Mouse (Mus musculus) limb, embryonic 10.5 days (tissue): Measurements from ENCODE around the gene Tmem163. TPM values are rescaled to one million over a fixed set of nuclear protein-coding genes. Genes with fewer than 3 reads are reported as not detected.
A peak's percentile ranks its signal among the peaks of the same experiment; 100 is the strongest.

Source experiments
- DNase-seq: peaks from one replicate; pipeline ENCODE4 v3.0.0-alpha.2; 2017; ENCODE audit warnings: low spot score
- H3K27ac ChIP-seq: fragments of 300-500 bp; sonication (generic); 2 replicates; pipeline ENCODE4 v1.5.1; 2016; ENCODE audit warnings: mild to moderate bottlenecking
- H3K27me3 ChIP-seq: fragments of 300-500 bp; sonication (generic); 2 replicates; pipeline ENCODE4 v1.6.1; 2016; ENCODE audit warnings: low read depth, mild to moderate bottlenecking; ENCODE audit not compliant: poor library complexity, severe bottlenecking
- H3K36me3 ChIP-seq: fragments of 300-500 bp; sonication (generic); 2 replicates; pipeline ENCODE4 v1.6.1; 2016; ENCODE audit warnings: mild to moderate bottlenecking, moderate library complexity
- H3K4me1 ChIP-seq: fragments of 300-500 bp; sonication (generic); 2 replicates; pipeline ENCODE4 v1.6.1; 2016
- H3K4me3 ChIP-seq: fragments of 300-500 bp; sonication (generic); 2 replicates; pipeline ENCODE4 v1.5.1; 2016; ENCODE audit warnings: mild to moderate bottlenecking, moderate library complexity
- H3K9me3 ChIP-seq: fragments of 300-500 bp; sonication (generic); replicated peaks from 2 replicates; pipeline ENCODE4 v1.6.1; 2016; ENCODE audit warnings: mild to moderate bottlenecking
- WGBS: fragments of 180-500 bp; shearing (Covaris S2); methylation state at CpG from one replicate; pipeline ENCODE4 v1.1.7; 2016; 5-methylcytosine and 5-hydroxymethylcytosine counted together
- polyA plus RNA-seq: library from polyadenylated mRNA; unstranded; fragments of >200 nt; fragmentation: Nextera tagmentation; extraction: Ambion mirVana; gene quantifications from 2 replicates; pipeline ENCODE4 v1.2.1, GENCODE M21; 2016

Tmem163 gene
- polyA plus RNA-seq, 1 experiment from 2014 or later = 3.5 TPM

DNA sequence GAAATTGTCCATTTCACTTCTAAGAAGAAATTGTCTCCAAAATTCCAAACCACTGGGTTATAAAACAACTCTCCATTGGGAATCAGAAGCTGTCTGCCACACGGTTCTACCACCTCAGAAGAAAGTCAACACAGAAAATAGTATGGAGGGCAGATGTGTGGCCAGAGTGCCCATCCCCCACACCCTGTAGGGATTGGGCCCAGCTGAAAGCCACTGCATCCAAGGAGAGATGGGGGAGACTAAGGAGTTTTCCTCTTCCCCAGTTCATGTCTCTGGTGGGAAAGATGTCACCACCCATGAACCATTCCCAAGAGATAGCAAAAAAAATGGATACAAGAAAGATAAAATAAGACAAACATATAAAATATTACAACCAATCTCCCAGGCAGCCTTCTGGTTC, 4.1 kb downstream of the Tmem163 start:
- H3K27me3 ChIP-seq = peaks cover 70% of the 10 kb centered on the region
- H3K36me3 ChIP-seq = no peaks in the 10 kb centered on the region
- H3K4me3 ChIP-seq = no peak overlapping the region
- WGBS = 45% methylated on average over 1 of the region's 1 CpGs
- no peak overlapping the region for H3K27ac ChIP-seq
- H3K9me3 ChIP-seq = no peaks in the 10 kb centered on the region
- no peak for DNase-seq
- H3K4me1 ChIP-seq = peaks cover 18% of the 10 kb centered on the region

DNA sequence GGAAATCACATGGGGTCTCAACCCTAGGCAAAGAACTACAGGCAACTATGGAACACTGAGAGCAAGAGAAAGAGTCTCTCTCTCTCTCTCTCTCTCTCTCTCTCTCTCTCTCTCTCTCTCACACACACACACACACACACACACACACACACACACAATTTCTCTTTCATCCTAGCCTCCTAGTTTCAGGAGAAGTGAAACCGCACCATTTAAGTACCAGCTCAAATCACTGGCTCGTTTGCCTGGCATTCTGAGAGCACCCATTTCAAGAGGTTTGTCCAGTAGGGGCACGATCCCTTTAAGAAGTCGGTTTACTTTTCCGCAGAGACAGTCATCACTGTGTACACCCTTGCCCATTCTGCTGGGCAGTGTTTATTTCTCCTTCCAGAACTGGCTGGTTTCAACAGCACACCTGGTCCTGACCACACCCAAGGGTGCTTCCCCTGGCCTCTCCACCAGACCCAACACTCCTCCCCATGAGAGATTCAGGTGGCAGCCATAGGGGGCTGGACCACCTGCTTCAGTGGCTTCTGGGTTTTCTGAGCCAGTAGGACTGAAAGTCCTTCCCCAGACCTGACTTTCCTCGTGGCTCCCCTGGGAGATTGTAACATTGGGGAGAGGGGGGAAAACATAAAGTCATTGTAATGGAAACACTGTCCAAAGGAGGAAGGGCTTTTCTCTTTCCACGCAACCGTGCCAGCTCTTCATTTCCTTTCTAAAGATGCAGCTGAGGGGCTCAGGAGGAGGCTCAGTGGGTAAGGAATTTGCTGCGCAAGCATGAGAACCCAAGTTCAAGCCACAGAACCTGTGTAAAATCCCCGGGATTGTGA, 5.9 kb downstream of the Tmem163 start:
- peaks cover 52% of the 10 kb centered on the region for H3K27me3 ChIP-seq
- peaks cover 18% of the 10 kb centered on the region for H3K4me1 ChIP-seq
- no peak overlapping the region for H3K4me3 ChIP-seq
- H3K9me3 ChIP-seq = no peaks in the 10 kb centered on the region
- WGBS = 80% methylated on average over 10 of the region's 10 CpGs
- H3K36me3 ChIP-seq = no peaks in the 10 kb centered on the region
- no peak for DNase-seq
- H3K27ac ChIP-seq = no peak overlapping the region

DNA sequence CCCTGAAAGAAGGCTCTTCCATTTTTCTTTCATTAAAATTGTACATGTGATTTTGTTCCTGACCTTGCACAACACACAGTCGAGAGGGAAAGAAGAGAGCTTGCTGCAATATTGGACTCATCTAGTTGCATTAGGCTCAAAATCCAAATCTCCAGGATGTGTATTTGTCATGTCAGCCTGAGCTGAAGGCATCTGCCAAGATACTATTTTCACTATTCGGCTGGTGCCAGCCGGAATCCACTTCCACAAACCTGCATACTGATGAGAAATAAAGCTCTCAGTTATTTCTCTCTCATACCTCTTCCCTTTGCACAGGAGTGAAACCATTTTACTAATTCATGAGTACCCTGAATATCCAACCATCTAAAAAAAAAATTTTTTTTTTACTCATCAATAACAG, 11.2 kb downstream of the Tmem163 start:
- no peak overlapping the region for H3K27ac ChIP-seq
- H3K4me1 ChIP-seq = 0 out of 2 replicates have a peak, but pooled peaks cover 3% of the 10 kb centered on the region
- WGBS = 95% methylated on average over 3 of the region's 3 CpGs
- H3K4me3 ChIP-seq = no peak overlapping the region
- DNase-seq = no peak
- H3K27me3 ChIP-seq = no peaks in the 10 kb centered on the region
- no peaks in the 10 kb centered on the region for H3K36me3 ChIP-seq
- H3K9me3 ChIP-seq = no peaks in the 10 kb centered on the region

DNA sequence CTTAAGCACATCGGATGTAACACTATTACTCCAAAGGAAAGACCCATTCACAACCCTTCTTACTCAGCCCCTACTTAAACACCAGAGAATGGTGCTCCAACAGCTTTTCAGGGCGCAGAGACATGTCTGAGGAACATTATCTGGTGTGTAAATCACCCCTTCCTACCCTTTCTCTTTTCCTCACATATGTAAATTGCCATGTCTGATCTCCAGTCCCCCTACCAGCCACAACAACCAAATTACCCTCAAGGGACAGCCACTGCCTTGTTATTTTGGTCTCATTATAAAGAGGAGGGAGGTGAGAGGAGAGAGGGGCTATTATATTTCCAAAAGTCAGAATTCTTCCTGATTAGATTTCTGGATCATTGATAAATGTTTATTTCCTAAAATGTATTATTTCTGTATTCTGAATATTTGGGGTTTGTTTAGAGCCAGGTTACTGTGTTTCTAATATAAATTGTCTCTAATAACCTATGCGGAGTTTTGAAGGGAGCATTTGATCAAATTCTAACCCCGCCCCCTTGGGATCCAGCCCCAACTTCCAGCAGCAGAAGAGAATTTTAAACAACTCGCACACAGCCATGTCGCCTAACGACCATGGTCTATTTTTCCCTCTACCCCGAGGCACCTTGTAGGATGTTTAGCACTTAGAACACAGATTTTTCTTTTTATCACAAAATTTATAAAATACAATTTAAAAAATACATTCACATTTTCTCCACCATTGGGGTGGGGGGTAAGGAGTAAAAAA, 12.1 kb downstream of the Tmem163 start:
- Histone ChIP-seq H3K36me3 (no peaks in the 10 kb centered on the region), H3K4me1 (0 out of 2 replicates have a peak, but pooled peaks cover 3% of the 10 kb centered on the region), H3K9me3 (no peaks in the 10 kb centered on the region), H3K27me3 (no peaks in the 10 kb centered on the region), H3K4me3 (no peak overlapping the region), H3K27ac (no peak overlapping the region)
- 68% methylated on average over 8 of the region's 8 CpGs for WGBS
- DNase-seq = no peak

DNA sequence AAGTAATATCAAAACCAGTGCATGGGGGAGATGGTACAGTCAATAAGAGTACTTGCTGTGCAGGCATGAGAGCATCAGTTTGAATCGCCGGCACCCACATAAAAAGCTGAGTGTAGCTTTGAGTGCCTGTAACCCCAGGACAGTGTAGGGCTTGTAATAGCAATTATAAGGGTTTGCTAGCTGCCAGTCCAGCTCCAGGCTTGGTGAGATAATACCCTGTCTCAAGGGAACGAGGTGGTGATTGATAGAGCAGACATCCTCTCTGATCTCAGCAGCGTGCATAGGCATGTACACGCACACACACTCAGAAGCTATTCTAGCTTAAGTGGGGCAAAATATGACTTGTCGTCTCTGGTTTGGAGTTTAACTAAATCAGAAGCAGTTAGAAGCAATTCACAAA, 13.1 kb downstream of the Tmem163 start:
- Histone ChIP-seq H3K4me1 (peaks cover 6% of the 10 kb centered on the region), H3K36me3 (no peaks in the 10 kb centered on the region), H3K27me3 (no peaks in the 10 kb centered on the region), H3K27ac (no peak overlapping the region), H3K4me3 (no peak overlapping the region), H3K9me3 (no peaks in the 10 kb centered on the region)
- WGBS = 75% methylated on average over 6 of the region's 6 CpGs
- no peak for DNase-seq

DNA sequence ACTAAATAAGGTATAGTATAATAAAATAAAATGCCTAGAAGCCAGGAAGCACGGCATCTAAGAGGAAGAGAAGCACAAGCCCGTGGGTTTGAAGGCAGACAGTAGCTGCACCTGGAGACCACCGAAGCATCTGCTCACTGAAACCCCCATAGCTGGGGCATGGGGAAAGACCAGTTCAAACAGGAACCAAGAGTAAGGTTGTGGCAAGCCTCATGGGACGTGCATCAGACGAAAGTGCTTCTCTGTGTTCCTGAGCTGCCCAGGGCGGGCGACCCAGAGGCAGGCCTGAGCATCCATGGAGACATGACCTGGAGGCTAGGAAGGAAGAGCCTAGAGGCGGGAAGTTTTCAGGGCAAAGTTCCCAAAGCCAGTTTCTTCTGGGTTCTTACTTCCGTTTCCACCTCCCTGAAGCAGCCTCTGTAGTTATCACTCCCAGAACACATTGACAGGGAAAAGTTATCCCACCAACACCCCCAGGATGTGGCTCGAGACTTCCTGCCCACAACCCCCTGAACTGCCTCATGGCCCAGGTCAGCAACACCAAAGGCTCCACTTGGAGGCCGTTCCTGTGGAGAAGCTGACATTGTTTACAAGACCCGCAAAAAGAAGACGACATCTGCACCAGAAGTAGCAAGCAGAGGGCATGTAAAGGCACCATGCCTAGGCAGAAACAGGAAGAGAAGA, 16.8 kb downstream of the Tmem163 start:
- Histone ChIP-seq H3K4me1 (peaks cover 10% of the 10 kb centered on the region), H3K4me3 (no peak overlapping the region), H3K36me3 (no peaks in the 10 kb centered on the region), H3K27ac (no peak overlapping the region), H3K27me3 (no peaks in the 10 kb centered on the region), H3K9me3 (no peaks in the 10 kb centered on the region)
- DNase-seq = no peak
- WGBS = 79% methylated on average over 13 of the region's 13 CpGs

DNA sequence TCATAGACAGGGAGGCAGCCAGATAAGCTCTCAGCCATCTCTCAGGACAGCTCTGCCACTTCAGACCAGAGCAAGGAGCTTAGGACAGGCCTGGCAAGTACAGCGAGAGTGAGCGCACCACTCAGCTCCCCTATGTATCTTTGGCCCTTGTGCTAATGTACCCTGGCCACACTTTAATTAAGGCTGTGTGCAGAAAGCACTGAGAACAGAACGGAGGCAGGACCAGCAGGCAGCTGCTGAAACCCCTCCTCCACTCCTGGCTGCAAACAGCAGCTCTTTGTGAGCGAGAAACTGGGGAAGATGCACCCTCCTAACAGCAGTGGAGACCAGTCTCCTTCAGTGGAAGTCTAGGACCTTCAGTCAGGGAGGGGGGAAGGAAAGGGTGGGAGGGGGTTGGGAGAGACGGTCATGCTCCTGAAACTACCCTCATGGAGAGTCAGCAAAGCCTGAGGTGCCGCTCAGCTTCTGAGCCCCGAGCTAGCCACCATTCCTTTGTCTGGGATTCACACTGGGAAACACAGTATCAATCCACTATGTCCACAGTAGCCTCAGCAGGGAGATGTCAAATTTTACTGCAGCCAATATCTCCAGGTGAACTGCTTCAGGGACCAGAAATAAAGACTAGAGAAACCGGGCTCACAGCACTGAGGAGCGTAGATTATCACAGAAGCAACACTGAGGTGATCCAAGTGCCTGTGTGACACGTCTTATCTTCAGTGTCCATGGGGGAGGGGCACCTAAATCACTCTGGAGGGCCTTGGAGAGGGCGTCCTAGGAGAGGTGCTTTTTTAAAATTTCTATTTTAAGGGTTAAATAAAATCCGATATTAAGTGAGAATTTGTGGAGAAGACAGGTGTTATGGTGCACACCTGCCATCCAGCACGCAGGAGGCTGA, 18.0 kb downstream of the Tmem163 start:
- DNase-seq = no peak
- no peaks in the 10 kb centered on the region for H3K36me3 ChIP-seq
- 39% methylated on average over 13 of the region's 13 CpGs for WGBS
- no peak overlapping the region for H3K4me3 ChIP-seq
- H3K9me3 ChIP-seq = no peaks in the 10 kb centered on the region
- peaks cover 7% of the 10 kb centered on the region for H3K4me1 ChIP-seq
- H3K27me3 ChIP-seq = no peaks in the 10 kb centered on the region
- peak overlapping the region; percentile 70 for H3K27ac ChIP-seq

DNA sequence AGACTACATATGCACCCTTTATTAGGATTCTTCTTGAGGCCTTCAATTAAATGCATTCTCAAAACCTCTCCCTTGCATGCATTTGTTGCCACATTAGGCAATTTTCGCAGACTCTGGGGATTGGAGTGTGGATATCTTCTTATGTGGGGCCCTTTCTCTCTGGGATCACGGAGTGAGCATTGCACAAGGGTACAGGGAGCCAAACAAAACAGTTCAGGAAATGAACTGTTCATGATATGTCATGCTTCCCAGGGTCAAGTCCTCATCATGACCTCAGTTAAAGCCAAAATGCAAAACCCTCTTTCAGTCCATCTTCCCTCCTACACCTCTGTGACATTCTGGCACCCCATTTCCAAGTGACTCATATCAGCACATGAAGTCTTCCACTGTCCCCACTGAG, 27.8 kb downstream of the Tmem163 start:
- no peaks in the 10 kb centered on the region for H3K27me3 ChIP-seq
- no peaks in the 10 kb centered on the region for H3K9me3 ChIP-seq
- H3K36me3 ChIP-seq = no peaks in the 10 kb centered on the region
- WGBS = 90% methylated on average over 2 of the region's 2 CpGs
- no peak overlapping the region for H3K4me3 ChIP-seq
- no peaks in the 10 kb centered on the region for H3K4me1 ChIP-seq
- H3K27ac ChIP-seq = no peak overlapping the region
- DNase-seq = no peak

DNA sequence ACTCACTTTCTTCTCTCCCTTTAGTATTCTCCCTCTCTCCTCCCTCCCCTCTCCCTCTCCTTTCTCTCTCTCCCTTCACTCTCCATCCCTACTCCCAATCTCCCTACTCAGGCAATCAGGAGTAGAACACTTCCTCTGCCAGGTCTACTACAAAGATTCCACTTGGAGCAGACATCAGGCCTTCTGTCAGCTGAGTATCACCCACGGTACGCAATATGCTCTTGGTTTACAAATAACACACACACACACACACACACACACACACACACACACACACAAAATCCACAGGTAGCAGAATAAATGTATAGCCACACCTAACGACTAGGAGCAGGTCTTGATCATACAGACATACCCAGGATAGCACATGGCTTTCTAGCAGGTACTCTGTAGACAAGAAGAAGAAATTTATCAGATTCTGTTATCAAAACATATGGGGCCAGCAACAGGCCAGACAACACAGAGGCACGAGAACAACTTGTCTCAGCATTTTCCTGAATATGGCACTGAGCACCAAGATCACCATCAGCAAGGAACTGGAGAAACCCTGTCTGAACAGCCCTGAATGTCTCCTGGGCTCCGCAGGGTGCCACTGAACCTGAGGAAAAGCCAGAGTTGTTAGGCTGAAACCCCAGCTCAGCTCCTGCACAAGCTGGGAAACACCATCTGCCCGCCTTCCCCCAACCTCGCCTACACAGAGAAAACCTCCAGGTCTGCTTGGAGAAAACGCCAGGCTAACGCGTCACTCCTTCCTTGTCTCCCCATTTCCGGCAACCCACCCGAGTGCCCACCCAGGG, 36.2 kb downstream of the Tmem163 start:
- Histone ChIP-seq H3K4me1 (no peaks in the 10 kb centered on the region), H3K9me3 (no peaks in the 10 kb centered on the region), H3K4me3 (no peak overlapping the region), H3K27me3 (no peaks in the 10 kb centered on the region), H3K27ac (no peak overlapping the region), H3K36me3 (no peaks in the 10 kb centered on the region)
- DNase-seq = no peak
- 87% methylated on average over 12 of the region's 12 CpGs for WGBS

DNA sequence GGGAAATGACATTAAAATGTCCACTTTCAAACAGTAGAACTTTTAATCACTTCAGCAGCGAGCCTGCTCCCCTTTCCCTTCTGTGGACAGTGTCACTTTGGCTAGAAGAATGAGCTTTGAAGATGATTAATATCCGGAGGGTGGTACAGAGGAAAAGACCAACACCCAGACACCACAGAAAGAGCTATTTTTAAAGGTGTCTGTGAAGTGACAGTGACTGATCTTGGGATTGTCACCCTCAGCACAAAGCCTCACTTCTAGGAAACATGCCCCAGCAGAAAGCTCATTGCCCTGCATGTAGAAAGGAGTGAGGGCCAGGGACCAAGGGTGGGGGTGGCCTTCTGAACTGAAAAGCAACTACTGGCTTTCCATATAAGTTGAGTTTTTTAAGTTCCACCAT, 41.4 kb downstream of the Tmem163 start:
- H3K36me3 ChIP-seq = no peaks in the 10 kb centered on the region
- 50% methylated on average over 2 of the region's 2 CpGs for WGBS
- H3K27ac ChIP-seq = no peak overlapping the region
- H3K4me3 ChIP-seq = no peak overlapping the region
- no peaks in the 10 kb centered on the region for H3K4me1 ChIP-seq
- no peak for DNase-seq
- H3K9me3 ChIP-seq = no peaks in the 10 kb centered on the region
- H3K27me3 ChIP-seq = no peaks in the 10 kb centered on the region

DNA sequence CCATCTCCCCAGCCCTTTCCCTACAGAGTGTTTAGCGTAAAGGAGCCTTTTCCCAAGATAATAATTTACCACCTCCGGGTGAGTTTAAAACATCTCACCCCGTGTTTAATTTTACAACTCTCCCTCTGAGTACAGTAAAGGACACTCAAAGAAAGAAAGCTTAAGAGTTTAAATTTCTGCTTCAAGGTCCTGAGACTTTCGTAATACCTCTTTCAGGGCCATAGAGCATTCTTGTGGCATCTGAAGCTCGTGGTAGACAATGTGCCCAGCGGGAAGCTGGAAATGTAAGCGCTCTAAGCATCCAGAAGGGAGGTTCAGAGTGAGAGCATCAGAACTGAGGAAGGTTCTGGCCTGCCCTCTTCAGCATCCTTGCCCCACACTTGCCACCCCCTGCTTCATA, 52.2 kb downstream of the Tmem163 start:
- Histone ChIP-seq H3K27ac (no peak overlapping the region), H3K27me3 (no peaks in the 10 kb centered on the region), H3K4me1 (peaks cover 9% of the 10 kb centered on the region), H3K9me3 (no peaks in the 10 kb centered on the region), H3K36me3 (no peaks in the 10 kb centered on the region), H3K4me3 (no peak overlapping the region)
- no peak for DNase-seq
- 81% methylated on average over 7 of the region's 7 CpGs for WGBS
